Mouse (Mus musculus): ENCODE results near the gene Eif2ak4. TPM values are rescaled to one million over a fixed set of nuclear protein-coding genes. Genes with fewer than 3 reads are reported as not detected.

Eif2ak4 gene
- 11.3 TPM in 2 replicates for polyA plus RNA-seq (2015; fragmentation: Nextera tagmentation; extraction: Ambion mirVana)

- H3K36me3 ChIP-seq (ENCODE audit: control insufficient read depth, insufficient read depth, low read length), result no peaks in the 10 kb centered on the region
- H3K4me2 ChIP-seq (ENCODE audit: low read depth, low read length), result peak within 1 kb of the TSS; percentile 87
- peak within 1 kb of the TSS; percentile 90 for H3K27ac ChIP-seq (ENCODE audit: low read length)
- ATAC-seq (ENCODE audit: insufficient read depth, low FRiP score), result peak; percentile 99
- peak within 1 kb of the TSS; percentile 68 for H3K4me3 ChIP-seq (replicated peaks; ENCODE audit: low read length)
- H3K9me3 ChIP-seq (replicated peaks; ENCODE audit: control insufficient read depth, low read length), result no peaks in the 10 kb centered on the region
- under 1% methylated on average over 61 of the region's 61 CpGs for WGBS
- H3K4me1 ChIP-seq (ENCODE audit: control insufficient read depth, insufficient read depth, low read length), result peaks cover 12% of the 10 kb centered on the region
- H3K27me3 ChIP-seq (ENCODE audit: control insufficient read depth, insufficient read depth, low read length), result no peaks in the 10 kb centered on the region
- H3K9ac ChIP-seq (ENCODE audit: low read length), result peak within 1 kb of the TSS; percentile 89
Measured at GRCm38 (mm10) chr2:118388341-118389335, at the start of gene Eif2ak4. Gene Eif2ak4, plus strand, starts transcription at chr2:118388618.

GRCm38 (mm10) chr2:118341295-118341694 is 47.1 kb upstream of the Eif2ak4 start:
- no peak overlapping the region for H3K4me3 ChIP-seq (replicated peaks; ENCODE audit: low read length)
- WGBS, result 77% methylated on average over 7 of the region's 7 CpGs
- no peaks in the 10 kb centered on the region for H3K9me3 ChIP-seq (replicated peaks; ENCODE audit: control insufficient read depth, low read length)
- no peak overlapping the region for H3K27ac ChIP-seq (ENCODE audit: low read length)
- no peaks in the 10 kb centered on the region for H3K36me3 ChIP-seq (ENCODE audit: control insufficient read depth, insufficient read depth, low read length)
- no peaks in the 10 kb centered on the region for H3K27me3 ChIP-seq (ENCODE audit: control insufficient read depth, insufficient read depth, low read length)
- H3K4me1 ChIP-seq (ENCODE audit: control insufficient read depth, insufficient read depth, low read length), result no peaks in the 10 kb centered on the region
- H3K9ac ChIP-seq (ENCODE audit: low read length), result no peak overlapping the region
- ATAC-seq (ENCODE audit: insufficient read depth, low FRiP score), result no peak
- H3K4me2 ChIP-seq (ENCODE audit: low read depth, low read length), result no peak overlapping the region

- no peak overlapping the region for H3K27ac ChIP-seq (ENCODE audit: low read length)
- peak; percentile 58; the same call in 1 of the 2 replicates for ATAC-seq (ENCODE audit: insufficient read depth, low FRiP score)
- WGBS, result 40% methylated on average over 3 of the region's 3 CpGs
- no peak overlapping the region for H3K4me3 ChIP-seq (replicated peaks; ENCODE audit: low read length)
- no peak overlapping the region for H3K9ac ChIP-seq (ENCODE audit: low read length)
- no peak overlapping the region for H3K4me2 ChIP-seq (ENCODE audit: low read depth, low read length)
- H3K27me3 ChIP-seq (ENCODE audit: control insufficient read depth, insufficient read depth, low read length), result no peaks in the 10 kb centered on the region
- H3K4me1 ChIP-seq (ENCODE audit: control insufficient read depth, insufficient read depth, low read length), result no peaks in the 10 kb centered on the region
- no peaks in the 10 kb centered on the region for H3K9me3 ChIP-seq (replicated peaks; ENCODE audit: control insufficient read depth, low read length)
- no peaks in the 10 kb centered on the region for H3K36me3 ChIP-seq (ENCODE audit: control insufficient read depth, insufficient read depth, low read length)
Measured at GRCm38 (mm10) chr2:118343897-118344296, 44.5 kb upstream of the Eif2ak4 start.

GRCm38 (mm10) chr2:118345535-118345934 is 42.9 kb upstream of the Eif2ak4 start:
- no peak for ATAC-seq (ENCODE audit: insufficient read depth, low FRiP score)
- Histone ChIP-seq H3K9ac (ENCODE audit: low read length) (no peak overlapping the region), H3K4me1 (ENCODE audit: control insufficient read depth, insufficient read depth, low read length) (no peaks in the 10 kb centered on the region), H3K9me3 (replicated peaks; ENCODE audit: control insufficient read depth, low read length) (no peaks in the 10 kb centered on the region), H3K36me3 (ENCODE audit: control insufficient read depth, insufficient read depth, low read length) (no peaks in the 10 kb centered on the region), H3K4me3 (replicated peaks; ENCODE audit: low read length) (no peak overlapping the region), H3K4me2 (ENCODE audit: low read depth, low read length) (no peak overlapping the region), H3K27ac (ENCODE audit: low read length) (no peak overlapping the region), H3K27me3 (ENCODE audit: control insufficient read depth, insufficient read depth, low read length) (no peaks in the 10 kb centered on the region)
- WGBS, result 50% methylated on average over 1 of the region's 1 CpGs

- Histone ChIP-seq H3K4me3 (replicated peaks; ENCODE audit: low read length) (no peak overlapping the region), H3K27ac (ENCODE audit: low read length) (no peak overlapping the region), H3K9ac (ENCODE audit: low read length) (no peak overlapping the region), H3K4me1 (ENCODE audit: control insufficient read depth, insufficient read depth, low read length) (no peaks in the 10 kb centered on the region; the same call in 1 of the 2 replicates), H3K4me2 (ENCODE audit: low read depth, low read length) (no peak overlapping the region), H3K36me3 (ENCODE audit: control insufficient read depth, insufficient read depth, low read length) (no peaks in the 10 kb centered on the region), H3K27me3 (ENCODE audit: control insufficient read depth, insufficient read depth, low read length) (no peaks in the 10 kb centered on the region), H3K9me3 (replicated peaks; ENCODE audit: control insufficient read depth, low read length) (no peaks in the 10 kb centered on the region)
- no peak for ATAC-seq (ENCODE audit: insufficient read depth, low FRiP score)
- 33% methylated on average over 4 of the region's 4 CpGs for WGBS
Measured at GRCm38 (mm10) chr2:118353498-118353897, 34.9 kb upstream of the Eif2ak4 start.

GRCm38 (mm10) chr2:118353916-118354403 is 34.5 kb upstream of the Eif2ak4 start:
- Histone ChIP-seq H3K9me3 (replicated peaks; ENCODE audit: control insufficient read depth, low read length) (no peaks in the 10 kb centered on the region), H3K4me2 (ENCODE audit: low read depth, low read length) (no peak overlapping the region), H3K36me3 (ENCODE audit: control insufficient read depth, insufficient read depth, low read length) (no peaks in the 10 kb centered on the region), H3K4me1 (ENCODE audit: control insufficient read depth, insufficient read depth, low read length) (no peaks in the 10 kb centered on the region; the same call in 1 of the 2 replicates), H3K4me3 (replicated peaks; ENCODE audit: low read length) (no peak overlapping the region), H3K27me3 (ENCODE audit: control insufficient read depth, insufficient read depth, low read length) (no peaks in the 10 kb centered on the region), H3K9ac (ENCODE audit: low read length) (no peak overlapping the region), H3K27ac (ENCODE audit: low read length) (no peak overlapping the region)
- ATAC-seq (ENCODE audit: insufficient read depth, low FRiP score), result no peak
- WGBS, result 56% methylated on average over 4 of the region's 4 CpGs

GRCm38 (mm10) chr2:118355138-118355719 is 33.2 kb upstream of the Eif2ak4 start:
- H3K4me2 ChIP-seq (ENCODE audit: low read depth, low read length), result no peak overlapping the region
- no peaks in the 10 kb centered on the region for H3K27me3 ChIP-seq (ENCODE audit: control insufficient read depth, insufficient read depth, low read length)
- H3K4me1 ChIP-seq (ENCODE audit: control insufficient read depth, insufficient read depth, low read length), result no peaks in the 10 kb centered on the region; the same call in 1 of the 2 replicates
- H3K9me3 ChIP-seq (replicated peaks; ENCODE audit: control insufficient read depth, low read length), result no peaks in the 10 kb centered on the region
- no peak overlapping the region for H3K9ac ChIP-seq (ENCODE audit: low read length)
- WGBS, result 82% methylated on average over 6 of the region's 6 CpGs
- H3K27ac ChIP-seq (ENCODE audit: low read length), result no peak overlapping the region
- H3K4me3 ChIP-seq (replicated peaks; ENCODE audit: low read length), result no peak overlapping the region
- H3K36me3 ChIP-seq (ENCODE audit: control insufficient read depth, insufficient read depth, low read length), result no peaks in the 10 kb centered on the region
- no peak for ATAC-seq (ENCODE audit: insufficient read depth, low FRiP score)

GRCm38 (mm10) chr2:118371841-118372240 is 16.6 kb upstream of the Eif2ak4 start:
- Histone ChIP-seq H3K9ac (ENCODE audit: low read length) (no peak overlapping the region), H3K9me3 (replicated peaks; ENCODE audit: control insufficient read depth, low read length) (no peaks in the 10 kb centered on the region), H3K27ac (ENCODE audit: low read length) (no peak overlapping the region), H3K4me1 (ENCODE audit: control insufficient read depth, insufficient read depth, low read length) (peaks cover 16% of the 10 kb centered on the region), H3K4me3 (replicated peaks; ENCODE audit: low read length) (no peak overlapping the region), H3K36me3 (ENCODE audit: control insufficient read depth, insufficient read depth, low read length) (no peaks in the 10 kb centered on the region), H3K27me3 (ENCODE audit: control insufficient read depth, insufficient read depth, low read length) (peaks cover 12% of the 10 kb centered on the region), H3K4me2 (ENCODE audit: low read depth, low read length) (no peak overlapping the region)
- WGBS, result 34% methylated on average over 1 of the region's 1 CpGs
- ATAC-seq (ENCODE audit: insufficient read depth, low FRiP score), result no peak

GRCm38 (mm10) chr2:118372561-118372900 is 15.9 kb upstream of the Eif2ak4 start:
- H3K9ac ChIP-seq (ENCODE audit: low read length), result no peak overlapping the region
- WGBS, result 7% methylated on average over 11 of the region's 11 CpGs
- no peak for ATAC-seq (ENCODE audit: insufficient read depth, low FRiP score)

More at GRCm38 (mm10) chr2:118372561-118372900, 15.9 kb upstream of the Eif2ak4 start:
- Histone ChIP-seq H3K9me3 (replicated peaks; ENCODE audit: control insufficient read depth, low read length) (no peaks in the 10 kb centered on the region), H3K27ac (ENCODE audit: low read length) (no peak overlapping the region), H3K36me3 (ENCODE audit: control insufficient read depth, insufficient read depth, low read length) (no peaks in the 10 kb centered on the region), H3K4me3 (replicated peaks; ENCODE audit: low read length) (peak overlapping the region; percentile 59), H3K27me3 (ENCODE audit: control insufficient read depth, insufficient read depth, low read length) (peaks cover 12% of the 10 kb centered on the region), H3K4me1 (ENCODE audit: control insufficient read depth, insufficient read depth, low read length) (peaks cover 16% of the 10 kb centered on the region), H3K4me2 (ENCODE audit: low read depth, low read length) (peak overlapping the region; percentile 100)

Measured in stomach, embryonic 16.5 days (tissue).